Mouse (Mus musculus) heart, embryonic 14.5 days (tissue): ENCODE data around the gene Prr12. TPM values are rescaled to one million over a fixed set of nuclear protein-coding genes. Genes with fewer than 3 reads are reported as not detected.

ENCODE experiments used
- ATAC-seq: fragments of 200-750 bp; cut with Nextera tagmentation; 2 replicates; pipeline ENCODE4 v1.8.0; 2017; ENCODE audit warnings: low read depth, moderate TSS enrichment; ENCODE audit not compliant: insufficient number of reproducible peaks, insufficient read depth, low FRiP score
- H3K27ac ChIP-seq, 2 experiments: fragments of 200-500 bp in 1 of 2; fragments of 300-500 bp in 1 of 2; sonication (generic) in 1 of 2; replicated peaks in 1 of 2; 2 replicates each; pipeline ENCODE4 v1.5.1; 2012 to 2014; ENCODE audit warnings: low read depth in 2 of 2, low read length in 2 of 2, control low read depth in 1 of 2, mild to moderate bottlenecking in 1 of 2, mixed read lengths in 1 of 2; ENCODE audit not compliant: control insufficient read depth in 1 of 2, insufficient read depth in 1 of 2
- H3K27me3 ChIP-seq: fragments of 300-500 bp; sonication (generic); 2 replicates; pipeline ENCODE4 v1.6.1; 2014; ENCODE audit warnings: mild to moderate bottlenecking, low read length, control low read depth; ENCODE audit not compliant: control insufficient read depth, insufficient read depth
- H3K36me3 ChIP-seq: fragments of 300-500 bp; sonication (generic); 2 replicates; pipeline ENCODE4 v1.6.1; 2014; ENCODE audit warnings: mild to moderate bottlenecking, control low read depth, low read length, mixed read lengths; ENCODE audit not compliant: control insufficient read depth, insufficient read depth
- H3K4me1 ChIP-seq, 2 experiments: fragments of 200-500 bp in 1 of 2; fragments of 300-500 bp in 1 of 2; sonication (generic) in 1 of 2; 2 replicates each; pipeline ENCODE4 v1.6.1; 2012 to 2014; ENCODE audit warnings: low read length in 2 of 2, control low read depth in 1 of 2, mixed read lengths in 1 of 2; ENCODE audit not compliant: control insufficient read depth in 2 of 2, insufficient read depth in 2 of 2
- H3K4me2 ChIP-seq: fragments of 300-500 bp; sonication (generic); 2 replicates; pipeline ENCODE4 v1.6.1; 2014; ENCODE audit warnings: mild to moderate bottlenecking, low read length
- H3K4me3 ChIP-seq, 2 experiments: fragments of 200-500 bp in 1 of 2; fragments of 300-500 bp in 1 of 2; sonication (generic) in 1 of 2; 2 replicates each; pipeline ENCODE4 v1.5.1; 2012 to 2014; ENCODE audit warnings: low read length in 2 of 2, mild to moderate bottlenecking in 2 of 2, control low read depth in 1 of 2, low read depth in 1 of 2, moderate library complexity in 1 of 2; ENCODE audit not compliant: control insufficient read depth in 1 of 2, insufficient read depth in 1 of 2
- H3K9ac ChIP-seq: fragments of 300-500 bp; sonication (generic); 2 replicates; pipeline ENCODE4 v1.6.1; 2014; ENCODE audit warnings: mild to moderate bottlenecking, low read length
- H3K9me3 ChIP-seq: fragments of 300-500 bp; sonication (generic); 2 replicates; pipeline ENCODE4 v1.6.1; 2016; ENCODE audit warnings: low read length, control low read depth; ENCODE audit not compliant: control insufficient read depth
- WGBS: fragments of 180-500 bp; shearing (Covaris S2); extraction: QIAGEN DNeasy Blood & Tissue Kit; methylation state at CpG from one replicate; pipeline ENCODE4 v1.1.7; 2014; 5-methylcytosine and 5-hydroxymethylcytosine counted together
- polyA plus RNA-seq: library from polyadenylated mRNA; unstranded; fragments of >200 nt; fragmentation: Nextera tagmentation; extraction: Ambion mirVana; gene quantifications from 2 replicates; pipeline ENCODE4 v1.2.1, GENCODE M21; 2014

The Prr12 gene
- polyA plus RNA-seq, 1 experiment from 2014 or later: 8.7 TPM

DNA sequence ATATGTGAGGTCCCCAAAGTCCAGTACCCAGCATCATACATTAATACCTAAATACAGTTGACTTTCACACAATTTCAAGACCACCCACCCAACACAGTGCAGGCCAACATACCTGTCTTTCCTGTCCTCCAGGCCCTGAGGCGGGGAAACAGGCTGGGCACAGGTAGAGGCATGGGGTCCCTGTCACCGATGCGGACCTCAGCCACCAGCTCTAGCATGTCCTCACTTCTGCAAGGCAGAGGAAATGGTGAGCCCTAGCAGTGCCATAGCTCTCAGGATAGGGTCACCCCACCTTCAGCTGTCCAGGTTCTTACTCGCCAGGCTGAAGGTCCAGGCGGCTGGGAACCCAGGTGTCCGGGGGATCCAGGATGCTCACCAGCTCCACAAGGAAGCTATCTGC is 40.7 kb downstream of the Prr12 start:
- Histone ChIP-seq H3K27ac (no peak overlapping the region), H3K27me3 (no peaks in the 10 kb centered on the region), H3K9me3 (no peaks in the 10 kb centered on the region), H3K9ac (no peak overlapping the region), H3K4me3 (no peak overlapping the region), H3K4me1 (peaks cover 0 to 8% of the 10 kb centered on the region in 2 experiments; a peak in 1 of 4 replicates), H3K4me2 (no peak overlapping the region), H3K36me3 (peaks cover 70% of the 10 kb centered on the region)
- 89% methylated on average over 6 of the region's 6 CpGs for WGBS
- ATAC-seq: no peak

DNA sequence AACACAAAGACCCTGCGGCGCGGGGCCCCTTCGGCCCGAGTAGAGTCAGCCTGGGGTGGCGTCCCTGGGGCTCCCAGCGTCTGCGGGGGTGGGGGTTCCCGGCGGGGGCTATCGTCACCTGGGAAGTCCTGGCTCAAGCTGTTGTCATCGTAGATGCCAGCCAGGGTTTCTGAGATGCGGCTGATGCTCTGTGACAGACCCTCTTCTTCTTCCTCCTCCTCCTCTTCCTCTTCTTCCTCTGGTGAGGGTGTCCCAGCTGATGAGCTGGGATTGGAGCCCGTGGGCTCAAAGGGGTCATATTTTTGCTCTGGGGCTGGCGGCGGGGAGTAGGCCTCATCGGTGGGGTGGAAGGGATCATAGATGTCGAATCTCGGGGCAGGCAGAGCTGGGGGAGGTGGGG is 44.3 kb downstream of the Prr12 start:
- Histone ChIP-seq H3K4me1 (no peaks in the 10 kb centered on the region), H3K27ac (no peak overlapping the region), H3K4me3 (no peak overlapping the region), H3K9ac (no peak overlapping the region), H3K9me3 (no peaks in the 10 kb centered on the region), H3K4me2 (no peak overlapping the region), H3K27me3 (no peaks in the 10 kb centered on the region), H3K36me3 (peaks cover 99% of the 10 kb centered on the region)
- ATAC-seq: no peak
- 93% methylated on average over 19 of the region's 19 CpGs for WGBS

- no peaks in the 10 kb centered on the region for H3K9me3 ChIP-seq
- H3K36me3 ChIP-seq: peaks cover 99% of the 10 kb centered on the region
- 92% methylated on average over 30 of the region's 30 CpGs for WGBS
- ATAC-seq: no peak
- no peaks in the 10 kb centered on the region for H3K27me3 ChIP-seq
- no peak overlapping the region for H3K4me3 ChIP-seq
- no peaks in the 10 kb centered on the region for H3K4me1 ChIP-seq
- no peak overlapping the region for H3K9ac ChIP-seq
- H3K27ac ChIP-seq: no peak overlapping the region
- H3K4me2 ChIP-seq: no peak overlapping the region
Observed at GRCm38 (mm10) chr7:45007846-45008245, 44.8 kb downstream of the Prr12 start.

DNA sequence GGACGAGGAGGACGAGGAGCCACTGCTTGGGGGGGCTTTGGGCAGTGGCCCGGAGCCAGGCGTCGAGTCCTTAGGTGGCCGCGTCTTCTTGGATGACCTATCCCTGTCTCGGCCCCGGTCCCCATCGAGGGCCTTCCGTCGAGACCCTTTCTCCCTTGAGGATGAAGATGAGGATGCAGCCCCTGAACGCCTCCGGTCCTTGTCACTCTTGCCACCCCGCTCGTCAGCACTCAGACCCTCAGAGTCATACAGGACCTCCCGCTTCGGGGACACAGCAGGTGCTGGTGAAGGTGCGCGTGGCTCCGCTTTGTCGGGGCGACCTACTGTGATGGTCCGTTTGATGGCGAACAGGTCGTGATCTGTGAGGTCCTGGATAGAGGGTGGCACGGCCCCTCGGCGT is 45.5 kb downstream of the Prr12 start:
- H3K9ac ChIP-seq: no peak overlapping the region
- no peak overlapping the region for H3K4me3 ChIP-seq
- ATAC-seq: no peak
- no peak overlapping the region for H3K4me2 ChIP-seq
- H3K4me1 ChIP-seq: no peaks in the 10 kb centered on the region
- no peaks in the 10 kb centered on the region for H3K27me3 ChIP-seq
- no peak overlapping the region for H3K27ac ChIP-seq
- no peaks in the 10 kb centered on the region for H3K9me3 ChIP-seq
- 94% methylated on average over 29 of the region's 29 CpGs for WGBS
- peaks cover 99% of the 10 kb centered on the region for H3K36me3 ChIP-seq

DNA sequence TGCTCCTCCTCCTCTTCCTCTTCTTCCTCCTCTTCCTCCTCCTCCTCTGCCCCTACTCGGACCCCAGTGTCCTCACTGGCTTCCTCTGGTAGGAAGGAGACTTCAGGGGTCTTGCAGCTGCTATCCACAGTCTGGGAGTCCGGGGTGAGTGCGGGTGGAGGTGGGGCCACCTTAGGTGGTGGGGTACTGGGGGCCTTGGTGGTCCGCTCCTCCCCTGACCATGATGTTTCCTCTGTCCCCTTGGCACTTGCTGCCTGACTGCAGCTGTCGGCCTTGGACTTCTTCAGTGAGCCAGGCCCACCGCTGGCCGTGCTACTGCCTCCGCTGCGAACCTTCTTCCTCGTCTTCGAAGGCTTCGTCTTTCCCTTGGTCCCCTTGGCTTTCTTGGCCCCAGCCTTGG is 46.2 kb downstream of the Prr12 start:
- H3K36me3 ChIP-seq: peaks cover 99% of the 10 kb centered on the region
- no peak overlapping the region for H3K27ac ChIP-seq
- 91% methylated on average over 12 of the region's 12 CpGs for WGBS
- H3K9ac ChIP-seq: no peak overlapping the region
- H3K4me3 ChIP-seq: no peak overlapping the region
- H3K27me3 ChIP-seq: no peaks in the 10 kb centered on the region
- H3K4me1 ChIP-seq: no peaks in the 10 kb centered on the region; a peak in 1 of 4 replicates
- no peak for ATAC-seq
- no peak overlapping the region for H3K4me2 ChIP-seq
- H3K9me3 ChIP-seq: no peaks in the 10 kb centered on the region

GRCm38 (mm10) chr7:45005321-45005992 is 47.2 kb downstream of the Prr12 start:
- H3K4me2 ChIP-seq: no peak overlapping the region
- 86% methylated on average over 6 of the region's 6 CpGs for WGBS
- peaks cover 0 to 4% of the 10 kb centered on the region in 2 experiments; a peak in 1 of 4 replicates for H3K4me1 ChIP-seq
- peaks cover 99% of the 10 kb centered on the region for H3K36me3 ChIP-seq
- H3K9ac ChIP-seq: no peak overlapping the region
- H3K27me3 ChIP-seq: no peaks in the 10 kb centered on the region
- H3K9me3 ChIP-seq: no peaks in the 10 kb centered on the region
- H3K27ac ChIP-seq: no peak overlapping the region
- no peak for ATAC-seq
- no peak overlapping the region for H3K4me3 ChIP-seq

DNA sequence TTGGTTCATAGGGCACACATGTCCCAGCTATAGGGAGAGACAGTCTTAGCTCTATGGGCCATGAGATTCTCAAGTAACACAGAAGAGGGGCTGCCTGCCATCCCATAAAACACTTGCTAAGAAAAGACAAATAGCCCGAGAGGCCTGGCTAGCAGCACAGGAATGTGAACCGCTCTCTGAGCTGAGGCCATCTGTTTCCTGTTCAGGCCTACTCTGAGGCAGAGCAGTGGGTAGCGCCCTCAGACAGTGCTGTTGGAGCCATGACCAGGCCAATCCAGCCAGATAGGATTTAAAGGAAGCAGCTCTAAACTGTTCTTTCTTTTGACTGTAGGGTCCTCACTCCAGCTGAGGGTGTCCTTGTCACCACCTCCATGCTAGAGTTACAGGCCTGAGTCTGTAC is 48.1 kb downstream of the Prr12 start:
- no peak overlapping the region for H3K4me3 ChIP-seq
- ATAC-seq: no peak
- H3K4me1 ChIP-seq: peaks cover 4 to 13% of the 10 kb centered on the region in 2 experiments
- no peak overlapping the region for H3K4me2 ChIP-seq
- no peaks in the 10 kb centered on the region for H3K27me3 ChIP-seq
- peak overlapping the region; percentile 35 to 45; a peak in 2 of 4 replicates for H3K27ac ChIP-seq
- 47% methylated on average over 3 of the region's 3 CpGs for WGBS
- no peaks in the 10 kb centered on the region for H3K9me3 ChIP-seq
- H3K9ac ChIP-seq: no peak overlapping the region
- peaks cover 99% of the 10 kb centered on the region for H3K36me3 ChIP-seq

DNA sequence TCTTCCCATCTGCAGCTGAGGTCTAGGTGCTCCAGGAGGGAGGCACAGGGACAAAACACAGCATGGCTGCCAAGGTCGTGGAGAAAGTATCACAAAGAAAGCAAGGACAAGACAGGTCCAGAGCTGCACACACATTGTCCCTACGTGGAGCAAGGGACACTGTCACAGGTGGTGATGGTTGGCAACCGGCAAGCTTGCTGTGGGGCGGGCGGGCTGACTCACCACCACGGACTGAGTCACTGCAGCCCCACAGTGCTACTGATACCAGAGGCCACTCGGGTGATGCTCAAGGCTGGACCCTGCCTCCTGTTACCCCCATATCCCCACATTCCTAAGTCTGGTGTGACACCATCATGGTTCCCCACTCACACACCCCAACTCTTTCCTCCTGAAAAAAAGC is 50.2 kb downstream of the Prr12 start:
- no peak for ATAC-seq
- WGBS: 74% methylated on average over 7 of the region's 7 CpGs

More for the DNA sequence above, 50.2 kb downstream of the Prr12 start:
- H3K4me2 ChIP-seq: no peak overlapping the region
- no peaks in the 10 kb centered on the region for H3K27me3 ChIP-seq
- peaks cover 9 to 24% of the 10 kb centered on the region in 2 experiments for H3K4me1 ChIP-seq
- H3K36me3 ChIP-seq: peaks cover 78% of the 10 kb centered on the region
- no peak overlapping the region for H3K9ac ChIP-seq
- no peak overlapping the region for H3K4me3 ChIP-seq
- H3K27ac ChIP-seq: no peak overlapping the region
- H3K9me3 ChIP-seq: no peaks in the 10 kb centered on the region
